Mouse (Mus musculus): ENCODE data around the gene Adgrg6.

Adgrg6 gene

GRCm38 (mm10) chr10:14491838-14492237 is 53.6 kb downstream of the Adgrg6 start:
- no peak for DNase-seq (ENCODE audit: low spot score)

GRCm38 (mm10) chr10:14483257-14483656 is 62.2 kb downstream of the Adgrg6 start:
- DNase-seq (ENCODE audit: low spot score), result no peak

- DNase-seq (ENCODE audit: low spot score), result peak; percentile 14
These were observed 63.0 kb downstream of the Adgrg6 start for GRCm38 (mm10) chr10:14482483-14482882.

- peak; percentile 1 for DNase-seq (ENCODE audit: low spot score)
These were observed 64.5 kb downstream of the Adgrg6 start for GRCm38 (mm10) chr10:14480928-14481327.

- no peak for DNase-seq (ENCODE audit: low spot score)
These were observed 69.1 kb downstream of the Adgrg6 start for GRCm38 (mm10) chr10:14476393-14476792.

- DNase-seq (ENCODE audit: low spot score), result no peak
These were observed 69.8 kb downstream of the Adgrg6 start for GRCm38 (mm10) chr10:14475641-14476040.

- DNase-seq (ENCODE audit: low spot score), result no peak
These were observed 70.7 kb downstream of the Adgrg6 start for GRCm38 (mm10) chr10:14474541-14475305.

GRCm38 (mm10) chr10:14471039-14471550 is 74.4 kb downstream of the Adgrg6 start:
- no peak for DNase-seq (ENCODE audit: low spot score)

- DNase-seq (ENCODE audit: low spot score), result no peak
These were observed 76.8 kb downstream of the Adgrg6 start for GRCm38 (mm10) chr10:14468623-14469022.

GRCm38 (mm10) chr10:14463796-14464511 is 81.5 kb downstream of the Adgrg6 start:
- DNase-seq (ENCODE audit: low spot score), result no peak

GRCm38 (mm10) chr10:14460933-14461514 is 84.4 kb downstream of the Adgrg6 start:
- DNase-seq (ENCODE audit: low spot score), result no peak

GRCm38 (mm10) chr10:14460252-14460932 is 85.1 kb downstream of the Adgrg6 start:
- no peak for DNase-seq (ENCODE audit: low spot score)

- no peak for DNase-seq (ENCODE audit: low spot score)
These were observed 85.6 kb downstream of the Adgrg6 start for GRCm38 (mm10) chr10:14459819-14460218.

- DNase-seq (ENCODE audit: low spot score), result no peak
These were observed 86.1 kb downstream of the Adgrg6 start for GRCm38 (mm10) chr10:14459330-14459729.

- DNase-seq (ENCODE audit: low spot score), result no peak
These were observed 91.0 kb downstream of the Adgrg6 start for GRCm38 (mm10) chr10:14454481-14454880.

GRCm38 (mm10) chr10:14451811-14452210 is 93.6 kb downstream of the Adgrg6 start:
- DNase-seq (ENCODE audit: low spot score), result peak; percentile 14

GRCm38 (mm10) chr10:14450073-14450472 is 95.4 kb downstream of the Adgrg6 start:
- no peak for DNase-seq (ENCODE audit: low spot score)

- DNase-seq (ENCODE audit: low spot score), result no peak
These were observed 99.7 kb downstream of the Adgrg6 start for GRCm38 (mm10) chr10:14445590-14446291.

- DNase-seq (ENCODE audit: low spot score), result no peak
These were observed 104.4 kb downstream of the Adgrg6 start for GRCm38 (mm10) chr10:14440860-14441579.

- no peak for DNase-seq (ENCODE audit: low spot score)
These were observed 141.4 kb downstream of the Adgrg6 start for GRCm38 (mm10) chr10:14404070-14404469.

GRCm38 (mm10) chr10:14401744-14402143 is 143.7 kb downstream of the Adgrg6 start:
- no peak for DNase-seq (ENCODE audit: low spot score)
